Mouse (Mus musculus) limb, embryonic 12.5 days (tissue): ENCODE measurements around the gene Mgrn1. TPM values are rescaled to one million over a fixed set of nuclear protein-coding genes. Genes with fewer than 3 reads are reported as not detected.

Experiments
- ATAC-seq: fragments of 200-750 bp; cut with Nextera tagmentation; 2 replicates; pipeline ENCODE4 v1.8.0; 2017; ENCODE audit warnings: low read depth, moderate TSS enrichment; ENCODE audit not compliant: insufficient number of reproducible peaks, insufficient read depth, low FRiP score, low TSS enrichment
- H3K27ac ChIP-seq: fragments of 300-500 bp; sonication (generic); 2 replicates; pipeline ENCODE4 v1.5.1; 2016; ENCODE audit warnings: mild to moderate bottlenecking, moderate library complexity
- H3K27me3 ChIP-seq: fragments of 300-500 bp; sonication (generic); 2 replicates; pipeline ENCODE4 v1.6.1; 2016; ENCODE audit warnings: mild to moderate bottlenecking, moderate library complexity
- H3K36me3 ChIP-seq: fragments of 300-500 bp; sonication (generic); 2 replicates; pipeline ENCODE4 v1.6.1; 2016; ENCODE audit warnings: mild to moderate bottlenecking, moderate library complexity
- H3K4me1 ChIP-seq: fragments of 300-500 bp; sonication (generic); replicated peaks from 2 replicates; pipeline ENCODE4 v1.6.1; 2016
- H3K4me2 ChIP-seq: fragments of 300-500 bp; sonication (generic); 2 replicates; pipeline ENCODE4 v1.6.1; 2016; ENCODE audit warnings: mild to moderate bottlenecking, moderate library complexity
- H3K4me3 ChIP-seq: fragments of 300-500 bp; sonication (generic); replicated peaks from 2 replicates; pipeline ENCODE4 v1.5.1; 2016; ENCODE audit warnings: mild to moderate bottlenecking
- H3K9ac ChIP-seq: fragments of 300-500 bp; sonication (generic); replicated peaks from 2 replicates; pipeline ENCODE4 v1.6.1; 2016; ENCODE audit warnings: mild to moderate bottlenecking, moderate library complexity
- H3K9me3 ChIP-seq: fragments of 300-500 bp; sonication (generic); 2 replicates; pipeline ENCODE4 v1.6.1; 2016; ENCODE audit warnings: mild to moderate bottlenecking, moderate library complexity
- WGBS: fragments of 180-500 bp; shearing (Covaris S2); methylation state at CpG from one replicate; pipeline ENCODE4 v1.1.7; 2016; 5-methylcytosine and 5-hydroxymethylcytosine counted together
- polyA plus RNA-seq: library from polyadenylated mRNA; unstranded; fragments of >200 nt; fragmentation: Nextera tagmentation; extraction: Ambion mirVana; gene quantifications from 2 replicates; pipeline ENCODE4 v1.2.1, GENCODE M21; 2016

The Mgrn1 gene
- polyA plus RNA-seq, 1 experiment from 2014 or later, result 87.5 TPM

- peak overlapping the region; percentile 84; the same call in 1 of the 2 replicates for H3K4me2 ChIP-seq
- H3K9ac ChIP-seq, result no peak overlapping the region
- peaks cover 1% of the 10 kb centered on the region; the same call in 1 of the 2 replicates for H3K36me3 ChIP-seq
- 86% methylated on average over 8 of the region's 8 CpGs for WGBS
- no peaks in the 10 kb centered on the region for H3K9me3 ChIP-seq
- H3K4me3 ChIP-seq, result peak overlapping the region; percentile 90
- H3K27me3 ChIP-seq, result no peaks in the 10 kb centered on the region
- ATAC-seq, result no peak
- H3K27ac ChIP-seq, result no peak overlapping the region
- H3K4me1 ChIP-seq, result peaks cover 24% of the 10 kb centered on the region
These were observed 79.5 kb downstream of the Mgrn1 start for GRCm38 (mm10) chr16:4965392-4966129.

- H3K27me3 ChIP-seq, result no peaks in the 10 kb centered on the region
- ATAC-seq, result no peak
- no peak overlapping the region for H3K4me3 ChIP-seq
- H3K27ac ChIP-seq, result no peak overlapping the region
- H3K9ac ChIP-seq, result no peak overlapping the region
- no peak overlapping the region for H3K4me2 ChIP-seq
- 79% methylated on average over 3 of the region's 3 CpGs for whole genome bisulfite sequencing
- H3K36me3 ChIP-seq, result no peaks in the 10 kb centered on the region
- no peaks in the 10 kb centered on the region for H3K9me3 ChIP-seq
- peaks cover 8% of the 10 kb centered on the region for H3K4me1 ChIP-seq
These were observed 82.4 kb downstream of the Mgrn1 start for GRCm38 (mm10) chr16:4968426-4968825.

GRCm38 (mm10) chr16:4969055-4969843 lies 83.2 kb downstream of the Mgrn1 start:
- H3K9me3 ChIP-seq, result no peaks in the 10 kb centered on the region
- H3K4me2 ChIP-seq, result no peak overlapping the region
- ATAC-seq, result no peak
- no peak overlapping the region for H3K4me3 ChIP-seq
- no peak overlapping the region; the same call in 1 of the 2 replicates for H3K9ac ChIP-seq
- H3K27ac ChIP-seq, result no peak overlapping the region
- H3K4me1 ChIP-seq, result 0 out of 2 replicates have a peak, but pooled peaks cover 7% of the 10 kb centered on the region
- H3K36me3 ChIP-seq, result no peaks in the 10 kb centered on the region
- H3K27me3 ChIP-seq, result no peaks in the 10 kb centered on the region
- WGBS, result 76% methylated on average over 5 of the region's 5 CpGs

GRCm38 (mm10) chr16:4971626-4972025 lies 85.6 kb downstream of the Mgrn1 start:
- H3K9ac ChIP-seq, result no peak overlapping the region
- no peaks in the 10 kb centered on the region for H3K4me1 ChIP-seq
- WGBS, result 83% methylated on average over 4 of the region's 4 CpGs

GRCm38 (mm10) chr16:4974521-4974920 lies 88.5 kb downstream of the Mgrn1 start:
- no peak overlapping the region for H3K9ac ChIP-seq
- H3K27ac ChIP-seq, result no peak overlapping the region
- no peaks in the 10 kb centered on the region for H3K4me1 ChIP-seq
- no peaks in the 10 kb centered on the region for H3K9me3 ChIP-seq
- no peaks in the 10 kb centered on the region for H3K36me3 ChIP-seq
- no peak overlapping the region for H3K4me2 ChIP-seq
- WGBS, result 81% methylated on average over 5 of the region's 5 CpGs
- no peak overlapping the region for H3K4me3 ChIP-seq
- no peak for ATAC-seq
- H3K27me3 ChIP-seq, result no peaks in the 10 kb centered on the region

More at GRCm38 (mm10) chr16:4971626-4972025, 85.6 kb downstream of the Mgrn1 start:
- Histone ChIP-seq H3K4me3 (no peak overlapping the region), H3K36me3 (no peaks in the 10 kb centered on the region), H3K27me3 (no peaks in the 10 kb centered on the region), H3K4me2 (no peak overlapping the region), H3K27ac (no peak overlapping the region), H3K9me3 (no peaks in the 10 kb centered on the region)
- no peak for ATAC-seq

GRCm38 (mm10) chr16:4976180-4976579 lies 90.1 kb downstream of the Mgrn1 start:
- H3K9me3 ChIP-seq, result no peaks in the 10 kb centered on the region
- no peak for ATAC-seq
- WGBS, result 56% methylated on average over 2 of the region's 2 CpGs
- H3K4me2 ChIP-seq, result no peak overlapping the region
- H3K9ac ChIP-seq, result no peak overlapping the region
- H3K36me3 ChIP-seq, result no peaks in the 10 kb centered on the region
- H3K4me3 ChIP-seq, result no peak overlapping the region
- no peaks in the 10 kb centered on the region for H3K27me3 ChIP-seq
- no peak overlapping the region for H3K27ac ChIP-seq
- no peaks in the 10 kb centered on the region for H3K4me1 ChIP-seq

- Histone ChIP-seq H3K9me3 (no peaks in the 10 kb centered on the region), H3K27me3 (no peaks in the 10 kb centered on the region), H3K4me1 (no peaks in the 10 kb centered on the region), H3K36me3 (no peaks in the 10 kb centered on the region), H3K9ac (no peak overlapping the region), H3K27ac (no peak overlapping the region), H3K4me3 (no peak overlapping the region), H3K4me2 (no peak overlapping the region)
- WGBS, result 70% methylated on average over 5 of the region's 5 CpGs
- ATAC-seq, result no peak
These were observed 92.4 kb downstream of the Mgrn1 start for GRCm38 (mm10) chr16:4978275-4979051.

- Histone ChIP-seq H3K36me3 (no peaks in the 10 kb centered on the region), H3K9me3 (no peaks in the 10 kb centered on the region), H3K27me3 (no peaks in the 10 kb centered on the region), H3K27ac (no peak overlapping the region), H3K4me3 (no peak overlapping the region), H3K9ac (no peak overlapping the region), H3K4me1 (no peaks in the 10 kb centered on the region), H3K4me2 (no peak overlapping the region)
- 76% methylated on average over 4 of the region's 4 CpGs for WGBS
- ATAC-seq, result peak; percentile 52; the same call in 1 of the 2 replicates
These were observed 93.8 kb downstream of the Mgrn1 start for GRCm38 (mm10) chr16:4979755-4980380.

GRCm38 (mm10) chr16:4984717-4985116 lies 98.7 kb downstream of the Mgrn1 start:
- Histone ChIP-seq H3K9me3 (no peaks in the 10 kb centered on the region), H3K27ac (no peak overlapping the region), H3K4me1 (no peaks in the 10 kb centered on the region), H3K4me3 (no peak overlapping the region), H3K4me2 (no peak overlapping the region), H3K27me3 (no peaks in the 10 kb centered on the region), H3K9ac (no peak overlapping the region), H3K36me3 (no peaks in the 10 kb centered on the region)
- ATAC-seq, result no peak
- WGBS, result 89% methylated on average over 12 of the region's 12 CpGs
